Mouse (Mus musculus) heart, embryonic 14.5 days (tissue): ENCODE data around the gene Prss40. TPM values are rescaled to one million over a fixed set of nuclear protein-coding genes. Genes with fewer than 3 reads are reported as not detected.
"Not testable (repeated sequence)": the region's sequence is repeated elsewhere in the genome, so short reads cannot be mapped to it uniquely, and the experiment has no call there.

Experiments used
- ATAC-seq: fragments of 200-750 bp; cut with Nextera tagmentation; 2 replicates; pipeline ENCODE4 v1.8.0; 2017; ENCODE audit warnings: low read depth, moderate TSS enrichment; ENCODE audit not compliant: insufficient number of reproducible peaks, insufficient read depth, low FRiP score
- H3K27ac ChIP-seq, 2 experiments: fragments of 200-500 bp in 1 of 2; fragments of 300-500 bp in 1 of 2; sonication (generic) in 1 of 2; replicated peaks in 1 of 2; 2 replicates each; pipeline ENCODE4 v1.5.1; 2012 to 2014; ENCODE audit warnings: low read depth in 2 of 2, low read length in 2 of 2, control low read depth in 1 of 2, mild to moderate bottlenecking in 1 of 2, mixed read lengths in 1 of 2; ENCODE audit not compliant: control insufficient read depth in 1 of 2, insufficient read depth in 1 of 2
- H3K27me3 ChIP-seq: fragments of 300-500 bp; sonication (generic); 2 replicates; pipeline ENCODE4 v1.6.1; 2014; ENCODE audit warnings: mild to moderate bottlenecking, low read length, control low read depth; ENCODE audit not compliant: control insufficient read depth, insufficient read depth
- H3K36me3 ChIP-seq: fragments of 300-500 bp; sonication (generic); 2 replicates; pipeline ENCODE4 v1.6.1; 2014; ENCODE audit warnings: mild to moderate bottlenecking, control low read depth, low read length, mixed read lengths; ENCODE audit not compliant: control insufficient read depth, insufficient read depth
- H3K4me1 ChIP-seq, 2 experiments: fragments of 200-500 bp in 1 of 2; fragments of 300-500 bp in 1 of 2; sonication (generic) in 1 of 2; 2 replicates each; pipeline ENCODE4 v1.6.1; 2012 to 2014; ENCODE audit warnings: low read length in 2 of 2, control low read depth in 1 of 2, mixed read lengths in 1 of 2; ENCODE audit not compliant: control insufficient read depth in 2 of 2, insufficient read depth in 2 of 2
- H3K4me2 ChIP-seq: fragments of 300-500 bp; sonication (generic); 2 replicates; pipeline ENCODE4 v1.6.1; 2014; ENCODE audit warnings: mild to moderate bottlenecking, low read length
- H3K4me3 ChIP-seq, 2 experiments: fragments of 200-500 bp in 1 of 2; fragments of 300-500 bp in 1 of 2; sonication (generic) in 1 of 2; 2 replicates each; pipeline ENCODE4 v1.5.1; 2012 to 2014; ENCODE audit warnings: low read length in 2 of 2, mild to moderate bottlenecking in 2 of 2, control low read depth in 1 of 2, low read depth in 1 of 2, moderate library complexity in 1 of 2; ENCODE audit not compliant: control insufficient read depth in 1 of 2, insufficient read depth in 1 of 2
- H3K9ac ChIP-seq: fragments of 300-500 bp; sonication (generic); 2 replicates; pipeline ENCODE4 v1.6.1; 2014; ENCODE audit warnings: mild to moderate bottlenecking, low read length
- H3K9me3 ChIP-seq: fragments of 300-500 bp; sonication (generic); 2 replicates; pipeline ENCODE4 v1.6.1; 2016; ENCODE audit warnings: low read length, control low read depth; ENCODE audit not compliant: control insufficient read depth
- WGBS: fragments of 180-500 bp; shearing (Covaris S2); extraction: QIAGEN DNeasy Blood & Tissue Kit; methylation state at CpG from one replicate; pipeline ENCODE4 v1.1.7; 2014; 5-methylcytosine and 5-hydroxymethylcytosine counted together
- polyA plus RNA-seq: library from polyadenylated mRNA; unstranded; fragments of >200 nt; fragmentation: Nextera tagmentation; extraction: Ambion mirVana; gene quantifications from 2 replicates; pipeline ENCODE4 v1.2.1, GENCODE M21; 2014

Gene Prss40
- polyA plus RNA-seq, 1 experiment from 2014 or later: not detected

GRCm38 (mm10) chr1:34534574-34534973, 26.2 kb downstream of the Prss40 start:
- H3K9ac ChIP-seq, H3K4me1 ChIP-seq, ATAC-seq, H3K4me2 ChIP-seq, H3K27ac ChIP-seq, H3K36me3 ChIP-seq, H3K4me3 ChIP-seq, H3K9me3 ChIP-seq: not testable (repeated sequence)
- H3K27me3 ChIP-seq: peaks cover 22% of the 10 kb centered on the region
- WGBS: 31% methylated on average over 3 of the region's 3 CpGs

GRCm38 (mm10) chr1:34523647-34524046, 37.1 kb downstream of the Prss40 start:
- no peak overlapping the region for H3K9ac ChIP-seq
- H3K36me3 ChIP-seq: no peaks in the 10 kb centered on the region
- no peak overlapping the region for H3K27ac ChIP-seq
- peaks cover 7 to 18% of the 10 kb centered on the region in 2 experiments for H3K4me1 ChIP-seq
- no peak overlapping the region for H3K4me3 ChIP-seq
- H3K4me2 ChIP-seq: no peak overlapping the region
- WGBS: 88% methylated on average over 3 of the region's 3 CpGs
- H3K27me3 ChIP-seq: no peaks in the 10 kb centered on the region
- ATAC-seq: no peak
- H3K9me3 ChIP-seq: no peaks in the 10 kb centered on the region

DNA sequence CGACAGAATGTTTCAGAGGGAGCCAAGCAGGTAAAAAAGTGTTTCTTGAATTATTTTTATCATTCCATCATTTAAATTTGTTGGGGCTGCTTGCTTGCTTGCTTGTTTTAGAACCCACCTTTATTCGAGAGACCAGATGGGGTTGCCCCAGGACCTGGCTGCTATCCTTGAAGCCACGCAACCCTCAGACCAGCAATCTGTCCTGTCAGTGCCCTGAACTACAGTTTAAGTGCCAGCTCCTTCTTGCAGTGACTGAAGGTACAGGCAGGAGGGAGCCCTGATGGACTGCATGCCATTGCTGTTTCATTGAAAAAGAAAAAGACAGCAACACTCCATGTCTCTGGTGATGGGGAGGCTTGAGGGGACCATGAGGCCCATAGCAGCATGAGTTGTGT, 37.9 kb downstream of the Prss40 start:
- WGBS: 24% methylated on average over 3 of the region's 3 CpGs
- ATAC-seq: peak; percentile 17; the same call in 1 of the 2 replicates
- peak overlapping the region; percentile 8; the same call in 1 of the 2 replicates for H3K4me2 ChIP-seq
- no peak overlapping the region for H3K9ac ChIP-seq
- H3K36me3 ChIP-seq: no peaks in the 10 kb centered on the region
- no peak overlapping the region for H3K27ac ChIP-seq
- H3K4me3 ChIP-seq: no peak overlapping the region
- H3K9me3 ChIP-seq: no peaks in the 10 kb centered on the region
- peaks cover 7 to 18% of the 10 kb centered on the region in 2 experiments for H3K4me1 ChIP-seq
- no peaks in the 10 kb centered on the region for H3K27me3 ChIP-seq

DNA sequence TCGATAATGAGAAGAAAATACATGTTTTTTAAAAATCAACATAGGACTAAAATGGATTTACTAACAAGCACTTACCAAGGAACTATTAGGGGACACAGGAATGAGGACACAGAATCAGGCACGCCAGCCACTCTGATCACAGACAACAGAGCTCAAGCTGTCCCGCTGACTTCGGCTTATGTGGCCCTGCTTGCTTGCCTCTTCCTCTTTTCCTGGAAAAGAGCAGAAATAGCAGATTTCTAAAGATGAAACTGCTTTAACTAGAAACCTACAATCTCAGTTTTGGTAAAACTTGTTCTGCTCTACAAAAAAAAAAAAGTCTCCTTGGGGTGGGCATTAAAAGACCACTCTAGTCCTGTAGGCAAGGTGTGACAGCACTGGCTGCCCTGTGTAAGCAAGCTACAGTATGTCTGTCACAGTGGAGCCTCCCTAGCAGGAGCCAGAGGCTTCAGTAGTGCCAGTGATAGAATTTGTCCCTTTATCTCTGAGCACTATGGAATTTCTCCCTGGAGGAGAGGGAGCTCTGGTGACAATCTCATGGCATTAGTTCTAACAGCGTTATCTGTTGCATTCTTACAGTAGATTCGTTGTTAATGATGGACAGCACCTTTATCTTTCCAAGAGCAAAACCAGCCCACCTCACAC, 38.4 kb downstream of the Prss40 start:
- peak overlapping the region; percentile 3 to 37; a peak in 1 of 4 replicates for H3K27ac ChIP-seq
- H3K4me2 ChIP-seq: peak overlapping the region; percentile 8
- WGBS: 18% methylated on average over 6 of the region's 6 CpGs
- H3K27me3 ChIP-seq: no peaks in the 10 kb centered on the region
- ATAC-seq: no peak
- no peaks in the 10 kb centered on the region for H3K9me3 ChIP-seq
- H3K4me3 ChIP-seq: no peak overlapping the region
- no peaks in the 10 kb centered on the region for H3K36me3 ChIP-seq
- H3K4me1 ChIP-seq: peaks cover 7 to 18% of the 10 kb centered on the region in 2 experiments
- H3K9ac ChIP-seq: no peak overlapping the region

DNA sequence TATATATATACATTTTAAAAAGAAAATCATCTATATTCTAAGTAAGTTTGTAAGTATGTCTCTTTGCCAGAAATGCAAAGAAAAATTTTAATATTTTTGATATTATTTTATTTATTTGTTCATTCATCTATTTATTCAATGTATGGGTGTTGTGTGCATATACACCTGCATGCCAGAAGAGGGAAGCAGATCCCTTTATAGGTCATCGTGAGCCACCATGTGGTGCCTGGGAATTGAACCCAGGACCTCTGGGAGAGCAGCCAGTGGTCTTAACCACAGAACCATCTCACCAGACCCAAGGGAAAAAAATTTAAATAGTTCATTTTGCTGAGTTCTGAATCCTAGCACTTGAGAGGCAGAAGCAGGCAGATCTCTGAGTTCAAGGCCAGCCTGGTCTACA, 42.5 kb downstream of the Prss40 start:
- no peaks in the 10 kb centered on the region for H3K27me3 ChIP-seq
- H3K9ac ChIP-seq: no peak overlapping the region
- 79% methylated on average over 1 of the region's 1 CpGs for WGBS
- no peaks in the 10 kb centered on the region for H3K9me3 ChIP-seq
- H3K36me3 ChIP-seq: no peaks in the 10 kb centered on the region
- ATAC-seq: no peak
- H3K27ac ChIP-seq: no peak overlapping the region
- no peak overlapping the region for H3K4me3 ChIP-seq
- peaks cover 7 to 18% of the 10 kb centered on the region in 2 experiments for H3K4me1 ChIP-seq
- no peak overlapping the region for H3K4me2 ChIP-seq

GRCm38 (mm10) chr1:34517797-34518196, 42.9 kb downstream of the Prss40 start:
- H3K36me3 ChIP-seq, H3K4me2 ChIP-seq, H3K27ac ChIP-seq, H3K9me3 ChIP-seq, H3K27me3 ChIP-seq, H3K9ac ChIP-seq, H3K4me3 ChIP-seq, ATAC-seq: not testable (repeated sequence)
- 35% methylated on average over 1 of the region's 1 CpGs for WGBS
- peaks cover 4 to 15% of the 10 kb centered on the region in 2 experiments for H3K4me1 ChIP-seq

DNA sequence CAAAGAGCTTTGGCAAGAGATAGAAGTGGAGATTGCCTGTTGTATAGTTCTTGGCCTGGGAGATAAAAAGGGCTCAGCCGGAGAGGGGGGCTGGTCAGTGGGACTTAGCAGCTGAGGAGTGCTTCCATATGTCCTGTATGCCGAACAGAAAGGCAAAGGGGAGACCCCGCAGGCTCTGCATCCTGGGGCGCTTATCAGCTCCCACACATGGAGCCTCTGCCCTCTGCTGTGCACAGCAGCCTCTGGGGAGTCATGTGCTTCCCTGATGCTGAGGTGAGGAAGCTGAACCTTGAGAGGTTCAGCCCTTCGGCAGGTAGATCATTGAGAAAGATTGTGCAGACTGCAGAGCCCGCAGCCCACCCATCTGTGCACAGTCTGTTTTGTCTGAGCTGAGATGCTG, 43.4 kb downstream of the Prss40 start:
- H3K4me3 ChIP-seq, H3K36me3 ChIP-seq, ATAC-seq, H3K27ac ChIP-seq, H3K4me1 ChIP-seq, H3K27me3 ChIP-seq, H3K4me2 ChIP-seq, H3K9me3 ChIP-seq, H3K9ac ChIP-seq: not testable (repeated sequence)
- WGBS: 24% methylated on average over 6 of the region's 6 CpGs

DNA sequence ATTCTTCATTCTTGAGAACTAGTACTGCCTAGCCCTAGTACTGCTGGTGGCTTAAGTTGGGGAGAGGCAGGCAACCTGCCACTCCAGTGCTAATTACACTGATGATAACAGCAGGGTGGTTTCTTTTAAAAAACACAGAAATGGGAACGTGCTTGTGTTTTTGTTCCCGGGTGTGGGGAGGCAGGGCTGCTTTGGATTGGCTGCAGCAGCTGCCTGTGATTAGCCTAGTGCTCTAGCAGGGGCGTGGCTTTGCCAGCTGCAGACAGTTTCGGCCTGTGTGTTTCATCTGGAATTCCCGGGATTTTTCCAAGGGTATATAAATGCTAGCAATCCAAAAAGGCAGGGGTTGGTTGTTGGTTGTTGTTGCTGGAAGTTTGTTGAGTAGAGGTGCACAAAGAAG, 44.1 kb downstream of the Prss40 start:
- Histone ChIP-seq H3K9me3 (no peaks in the 10 kb centered on the region), H3K4me2 (no peak overlapping the region), H3K27ac (no peak overlapping the region), H3K36me3 (no peaks in the 10 kb centered on the region), H3K4me3 (no peak overlapping the region), H3K27me3 (no peaks in the 10 kb centered on the region), H3K4me1 (peaks cover 0 to 2% of the 10 kb centered on the region in 2 experiments; a peak in 3 of 4 replicates), H3K9ac (no peak overlapping the region)
- no peak for ATAC-seq
- WGBS: 15% methylated on average over 5 of the region's 5 CpGs
